Mouse (Mus musculus): Measurements from ENCODE around the gene Prcd.

Gene Prcd

DNA sequence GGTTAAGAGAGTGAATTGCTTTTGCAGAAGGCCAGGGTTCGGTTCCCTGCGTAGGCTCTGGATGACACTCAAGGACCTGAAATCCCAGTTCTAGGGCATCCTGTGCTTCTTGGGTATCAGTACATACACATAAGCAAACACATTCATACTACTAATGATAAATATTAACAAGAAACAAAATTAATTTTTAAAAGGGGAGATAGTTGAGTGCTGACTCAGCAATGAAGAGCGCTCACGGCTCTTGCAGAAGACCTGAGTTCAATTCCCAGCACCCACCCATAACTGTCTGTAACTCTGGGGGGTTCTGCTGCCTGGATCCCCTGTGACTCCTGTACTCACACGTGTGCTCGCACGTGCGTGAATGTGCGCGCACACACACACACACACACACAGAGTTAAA, 36.3 kb downstream of the Prcd start:
- DNase-seq (ENCODE audit: low spot score in 2 of 2) = no peak

DNA sequence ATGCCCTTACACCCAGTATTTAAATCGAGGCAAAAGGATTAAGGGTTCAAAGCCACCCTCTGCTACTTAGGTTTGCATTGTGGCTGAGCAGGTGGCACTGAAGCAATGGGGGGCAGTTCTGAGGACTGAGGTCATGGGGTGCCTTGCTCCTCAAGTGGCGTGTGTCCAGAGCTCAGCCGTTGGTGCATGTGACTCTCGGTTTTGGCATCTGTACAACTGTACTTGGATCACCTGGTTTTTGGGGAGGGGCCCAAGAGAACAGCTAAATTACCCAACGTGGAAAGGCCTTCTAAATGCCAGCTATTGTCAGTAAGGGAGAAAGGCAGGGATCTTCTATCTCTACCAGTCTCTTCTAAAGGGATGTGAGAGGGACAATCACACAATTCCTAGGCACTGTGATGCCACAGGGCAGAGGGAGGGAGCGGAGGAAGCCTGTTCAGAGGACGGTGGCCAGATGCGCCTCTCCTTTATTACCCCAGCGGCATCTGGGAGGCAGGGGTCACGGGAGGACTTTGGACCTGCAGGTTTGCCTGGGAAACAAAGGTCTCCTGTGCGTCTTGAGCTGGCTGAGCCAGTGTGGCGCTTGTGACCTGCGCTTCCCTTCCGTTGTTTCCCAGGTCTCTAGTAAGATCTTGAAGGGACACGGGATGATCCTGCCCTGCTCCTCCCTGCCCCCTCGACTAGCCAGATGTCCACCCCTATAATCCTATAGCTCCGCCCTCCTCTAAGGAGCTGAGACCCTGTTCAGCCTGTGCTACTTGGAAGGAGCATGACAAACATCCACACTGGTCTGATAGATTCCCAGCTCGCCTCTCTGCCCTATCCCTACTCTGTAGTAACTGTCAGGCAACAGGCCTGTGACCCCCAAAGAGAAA, 37.6 kb downstream of the Prcd start:
- no peak for DNase-seq (ENCODE audit: low spot score in 2 of 2)

DNA sequence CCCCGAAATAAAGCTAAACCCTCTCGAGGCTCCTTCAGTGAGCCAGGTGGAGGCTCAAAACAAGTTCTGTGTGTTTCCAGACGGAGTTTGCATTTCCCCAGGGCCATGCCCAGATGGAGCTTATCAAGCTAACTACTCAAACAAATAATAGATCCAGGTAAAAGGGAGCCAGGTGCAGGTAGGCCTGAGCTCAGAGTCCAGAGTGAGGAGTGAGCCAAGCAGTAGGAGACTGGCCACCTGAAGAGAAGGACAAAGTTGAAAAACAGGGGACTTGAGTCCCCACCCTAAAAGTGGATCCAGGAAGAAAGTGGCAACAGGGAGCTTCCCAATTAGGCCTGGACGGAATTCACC, 40.5 kb downstream of the Prcd start:
- no peak for DNase-seq (ENCODE audit: low spot score in 2 of 2)

DNA sequence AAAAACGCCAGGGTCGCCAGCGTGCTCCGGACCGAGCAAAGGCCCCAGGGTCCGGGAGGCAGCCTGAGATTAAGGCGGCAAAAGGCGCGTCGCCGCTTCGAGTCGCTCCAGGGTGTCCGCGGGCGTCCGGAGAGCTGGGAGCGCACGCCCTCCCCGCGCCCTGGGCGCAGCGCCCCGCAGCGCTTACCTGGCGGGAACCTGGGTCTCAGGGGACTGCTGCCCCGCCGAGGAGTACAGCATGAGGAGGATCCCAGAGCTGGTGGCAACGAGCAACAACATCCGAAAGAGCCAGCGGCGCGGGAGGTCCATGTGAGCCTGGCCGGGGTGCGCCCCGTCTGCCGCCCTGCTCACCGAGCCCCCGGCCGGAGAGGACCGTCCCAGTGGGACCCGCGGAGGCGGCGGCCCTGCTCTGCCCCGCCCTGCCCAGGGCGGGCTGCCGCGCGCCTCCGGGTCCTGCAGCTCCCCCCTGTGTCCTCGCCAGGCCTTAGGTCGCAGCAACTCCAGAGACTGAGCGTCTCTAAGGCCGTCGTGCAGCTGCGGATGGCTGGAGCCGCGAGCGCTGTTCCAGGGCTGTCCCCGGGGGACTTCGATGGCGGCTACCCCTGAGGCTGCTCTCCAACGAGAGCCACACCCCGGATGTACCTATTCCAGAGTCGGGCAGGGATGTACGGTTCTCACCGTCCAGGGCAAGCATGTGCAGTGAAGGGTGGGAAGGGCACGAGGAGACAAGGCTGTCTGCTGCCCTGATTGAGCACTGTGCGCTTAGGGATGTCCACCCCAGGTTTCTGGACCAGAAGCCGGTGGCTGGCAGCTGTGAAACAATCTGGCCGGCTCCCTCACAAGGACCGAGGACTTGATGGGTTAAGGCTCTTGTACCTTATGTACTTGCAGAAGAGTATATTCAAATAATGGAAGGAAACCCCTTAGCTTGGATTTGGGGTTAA, 41.2 kb downstream of the Prcd start:
- DNase-seq (ENCODE audit: low spot score in 2 of 2) = no peak

DNA sequence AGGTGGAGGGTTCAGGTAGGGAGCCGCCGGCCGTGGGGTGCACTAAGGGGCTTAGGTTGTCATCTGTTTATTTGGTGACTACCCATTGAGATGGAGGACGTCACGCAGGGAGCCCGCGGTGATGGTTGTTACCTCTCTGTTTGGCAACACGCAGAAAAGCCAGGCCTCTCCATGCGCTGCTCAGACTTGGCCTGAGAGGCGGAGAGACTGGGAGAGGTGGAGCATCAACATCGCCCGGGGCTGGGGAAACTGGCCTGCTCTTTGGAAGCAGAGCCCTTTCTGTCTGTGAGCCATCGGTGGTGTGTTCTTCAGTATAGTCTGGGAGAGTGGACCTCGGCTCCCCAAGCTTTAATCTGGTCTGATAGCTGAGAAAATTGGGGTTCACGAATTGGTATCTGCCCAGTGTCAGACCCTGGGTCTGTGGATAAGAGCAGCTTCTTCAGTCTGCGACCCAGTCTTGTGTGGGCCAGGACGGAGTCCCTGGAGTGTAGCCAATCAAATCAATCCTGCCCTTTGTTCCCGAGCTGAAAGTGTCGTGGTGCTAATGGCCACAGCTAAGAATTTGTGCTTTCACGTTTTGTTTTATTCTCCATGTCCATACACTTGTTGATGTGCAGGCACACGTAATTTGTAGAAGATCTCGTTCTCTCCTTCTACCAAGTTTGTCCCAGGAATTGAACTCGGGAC, 42.0 kb downstream of the Prcd start:
- DNase-seq (ENCODE audit: low spot score in 2 of 2) = no peak

DNA sequence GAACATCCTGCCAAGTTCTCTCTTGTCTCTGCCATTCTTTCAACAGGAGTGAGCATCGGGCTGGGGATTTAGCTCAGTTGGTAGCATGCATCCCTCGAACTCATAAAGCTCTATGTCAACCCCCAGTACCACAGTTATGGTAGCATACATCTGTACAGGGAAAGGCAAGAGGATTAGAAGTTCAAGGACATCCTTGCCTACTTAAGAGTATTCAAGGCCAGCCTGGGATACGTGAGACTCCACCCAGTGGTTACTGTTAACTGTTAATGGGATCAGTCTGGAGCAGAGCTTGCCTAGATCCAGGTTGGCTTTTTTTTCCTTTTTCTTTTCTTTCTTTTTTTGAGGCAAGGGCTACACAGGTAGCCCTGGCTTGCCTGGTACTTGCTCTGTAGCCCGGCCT, 43.1 kb downstream of the Prcd start:
- no peak for DNase-seq (ENCODE audit: low spot score in 2 of 2)

DNA sequence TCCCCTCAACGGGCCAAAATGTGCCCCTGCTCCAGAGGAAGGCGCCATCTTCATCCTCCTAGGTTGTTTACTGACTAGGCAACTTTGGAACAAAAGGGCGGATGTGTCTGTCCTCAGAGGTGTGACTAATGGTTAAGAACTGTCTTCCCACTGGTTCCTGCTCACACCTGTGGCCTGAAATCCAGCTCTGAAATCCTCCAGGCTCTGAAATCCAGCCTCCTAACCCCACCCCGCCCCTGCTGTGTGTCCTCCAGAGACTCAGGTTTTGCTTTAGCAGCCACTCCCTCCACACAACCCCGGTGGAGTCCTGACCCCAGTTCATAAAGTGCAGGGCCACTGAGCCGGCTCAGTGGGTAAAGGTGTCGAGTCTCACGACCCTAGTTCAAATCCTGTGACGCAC, 44.2 kb downstream of the Prcd start:
- DNase-seq (ENCODE audit: low spot score in 2 of 2) = no peak

DNA sequence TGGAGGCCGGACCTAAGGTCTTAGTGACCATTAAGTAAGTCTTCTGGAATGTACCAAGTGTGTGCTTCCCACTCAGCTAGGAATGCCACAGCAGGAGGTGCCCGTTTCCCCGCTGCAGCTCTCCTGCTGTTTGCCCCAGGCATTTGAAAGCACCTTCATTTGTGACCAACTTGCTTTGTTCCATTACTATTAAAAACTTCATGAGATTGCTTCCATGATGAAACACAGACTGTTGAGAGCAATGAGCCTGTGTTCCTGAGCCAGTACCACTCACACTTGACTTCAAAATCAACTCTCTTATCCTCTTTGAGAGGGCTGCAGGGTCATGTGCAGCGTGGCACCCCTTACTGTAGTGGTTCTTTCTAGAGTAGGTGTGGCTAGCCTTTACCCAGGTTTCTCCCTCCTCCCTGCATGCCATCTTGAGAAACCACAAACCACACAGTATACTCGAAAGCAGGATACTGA, 48.1 kb downstream of the Prcd start:
- DNase-seq (ENCODE audit: low spot score in 2 of 2) = no peak

DNA sequence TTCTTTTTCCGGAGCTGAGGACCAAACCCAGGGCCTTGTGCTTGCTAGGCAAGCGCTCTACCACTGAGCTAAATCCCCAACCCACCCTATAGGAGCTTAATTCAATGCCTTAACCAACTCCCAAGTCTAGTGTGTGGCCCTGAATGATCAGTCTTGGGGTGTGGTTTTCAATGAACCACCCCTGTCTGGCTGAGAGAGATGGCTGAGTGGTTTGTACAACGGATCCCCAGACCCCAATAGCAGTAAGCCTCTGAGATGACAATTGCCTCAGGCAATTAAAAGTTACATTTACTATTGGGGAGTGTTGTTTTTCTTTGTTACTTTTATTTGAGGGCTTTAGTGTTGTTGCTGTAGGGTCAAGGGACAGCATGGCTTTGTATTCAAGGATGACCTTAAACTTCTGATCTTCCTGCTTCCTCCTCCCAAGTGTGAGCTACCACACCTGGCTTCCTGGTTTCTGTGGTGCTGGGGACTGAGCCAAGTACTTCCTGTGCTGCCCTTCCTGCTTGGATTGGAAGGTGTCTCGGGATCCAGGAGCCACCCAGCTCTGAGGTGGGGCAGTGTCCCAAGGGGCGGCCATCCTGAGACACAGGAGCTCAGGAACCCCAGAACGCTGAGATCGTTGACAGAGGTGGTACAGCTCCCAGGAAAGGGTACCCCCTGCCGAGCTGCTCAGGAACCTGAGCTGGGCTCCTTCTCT, 51.2 kb downstream of the Prcd start:
- DNase-seq (ENCODE audit: low spot score in 2 of 2) = no peak

DNA sequence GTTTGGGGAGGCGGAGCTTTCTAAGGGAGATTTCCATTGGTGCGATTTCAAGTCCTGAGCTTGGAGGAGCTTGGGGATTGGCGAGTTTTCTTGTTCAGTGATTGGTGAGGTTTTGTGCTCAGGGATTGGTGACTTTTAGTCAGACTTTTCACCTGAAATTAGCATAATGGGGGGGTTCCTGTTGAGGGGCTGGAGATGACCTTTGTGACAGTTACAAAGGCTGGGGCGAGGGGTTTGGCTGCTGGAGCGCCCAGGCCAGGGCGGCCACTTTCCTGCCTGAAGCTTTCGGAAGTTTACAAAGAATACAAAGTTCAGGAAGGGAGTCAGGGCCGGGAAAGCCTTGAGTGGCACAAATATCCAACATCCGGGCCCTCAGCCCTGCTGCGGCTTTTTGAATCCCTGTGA, 51.9 kb downstream of the Prcd start:
- no peak for DNase-seq (ENCODE audit: low spot score in 2 of 2)

DNA sequence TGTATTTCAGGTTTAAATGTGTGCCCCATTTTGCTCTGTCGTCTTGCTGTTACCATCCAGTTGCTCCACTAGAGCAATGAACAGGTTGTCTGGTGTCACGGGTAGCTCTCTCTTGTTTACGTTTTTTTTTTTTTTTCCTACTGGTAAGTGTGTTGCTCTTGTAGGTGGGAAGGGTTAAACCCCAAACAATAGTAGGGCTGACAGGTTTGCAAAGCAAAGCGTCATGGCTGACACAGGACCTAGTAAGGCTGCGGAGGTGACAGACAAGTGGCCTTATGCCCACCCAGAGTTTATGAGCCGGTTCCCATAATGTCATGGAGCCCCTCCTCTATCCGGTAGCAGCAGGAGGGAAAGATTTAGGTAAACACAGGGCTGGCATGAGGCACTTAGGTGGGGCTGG, 53.0 kb downstream of the Prcd start:
- DNase-seq (ENCODE audit: low spot score in 2 of 2) = no peak

DNA sequence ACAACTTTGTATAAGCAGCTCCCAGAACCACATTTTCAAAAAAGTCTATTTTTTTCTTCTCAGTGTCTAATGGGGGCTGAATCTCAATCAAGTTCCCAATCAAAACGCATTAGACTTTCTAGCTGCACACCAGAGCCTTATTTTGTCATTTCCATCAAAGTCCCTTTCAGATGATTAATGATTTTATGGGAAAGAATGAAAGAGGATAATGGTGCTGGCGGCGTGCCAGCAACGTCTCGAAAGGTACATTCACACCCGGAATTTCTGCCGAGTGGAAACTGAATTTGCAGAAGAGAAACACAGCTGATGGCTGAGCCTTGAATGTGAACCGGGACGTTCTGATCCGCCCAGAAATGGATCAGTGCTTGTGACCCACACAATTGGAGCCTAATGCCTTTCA, 56.8 kb downstream of the Prcd start:
- no peak for DNase-seq (ENCODE audit: low spot score in 2 of 2)

DNA sequence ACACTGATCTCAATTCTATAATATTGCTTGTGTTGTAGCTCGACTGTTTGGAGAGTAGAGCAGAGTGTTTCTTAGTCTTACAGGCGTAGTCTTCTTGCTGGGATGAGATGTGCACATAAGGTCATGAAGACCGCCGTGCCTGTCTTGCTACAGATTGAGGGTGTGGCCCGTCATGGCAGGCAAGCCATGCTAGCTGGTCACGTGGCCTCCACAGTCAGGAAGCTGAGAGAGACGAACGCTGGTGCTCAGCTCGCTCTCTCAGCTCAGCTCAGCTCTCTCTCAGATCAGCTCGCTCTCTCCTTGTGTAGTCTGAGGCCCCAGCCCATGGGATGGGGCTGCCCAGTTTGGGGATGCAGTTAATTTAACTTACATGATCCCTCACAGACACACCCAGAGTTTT, 57.5 kb downstream of the Prcd start:
- DNase-seq (ENCODE audit: low spot score in 2 of 2) = no peak

DNA sequence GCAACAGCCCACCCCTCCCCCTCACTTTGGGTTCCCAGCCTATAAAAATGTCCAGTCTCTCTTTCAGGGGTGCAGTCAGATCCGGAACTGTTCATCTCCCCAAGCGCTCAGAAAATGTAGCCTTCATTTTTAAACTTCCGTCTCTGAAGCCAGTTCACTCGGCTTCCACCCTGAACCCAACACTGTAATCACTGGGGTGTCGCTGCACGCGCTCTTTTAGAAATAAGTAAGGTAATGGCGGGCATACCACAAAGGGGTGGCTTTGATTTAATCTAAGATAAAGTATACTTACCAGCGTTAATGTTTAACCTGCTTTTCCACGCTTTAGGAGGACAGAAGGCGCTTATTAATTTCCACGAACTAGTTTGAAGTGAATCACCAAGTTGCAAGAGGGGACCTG, 60.7 kb downstream of the Prcd start:
- DNase-seq (ENCODE audit: low spot score in 2 of 2) = no peak

All from spleen, postnatal 4 days (tissue).